Mouse (Mus musculus): ENCODE data around the gene Ano6. TPM values are rescaled to one million over a fixed set of nuclear protein-coding genes. Genes with fewer than 3 reads are reported as not detected.

Ano6 gene
- polyA plus RNA-seq, 1 experiment from 2014 or later, result 30.0 TPM

DNA sequence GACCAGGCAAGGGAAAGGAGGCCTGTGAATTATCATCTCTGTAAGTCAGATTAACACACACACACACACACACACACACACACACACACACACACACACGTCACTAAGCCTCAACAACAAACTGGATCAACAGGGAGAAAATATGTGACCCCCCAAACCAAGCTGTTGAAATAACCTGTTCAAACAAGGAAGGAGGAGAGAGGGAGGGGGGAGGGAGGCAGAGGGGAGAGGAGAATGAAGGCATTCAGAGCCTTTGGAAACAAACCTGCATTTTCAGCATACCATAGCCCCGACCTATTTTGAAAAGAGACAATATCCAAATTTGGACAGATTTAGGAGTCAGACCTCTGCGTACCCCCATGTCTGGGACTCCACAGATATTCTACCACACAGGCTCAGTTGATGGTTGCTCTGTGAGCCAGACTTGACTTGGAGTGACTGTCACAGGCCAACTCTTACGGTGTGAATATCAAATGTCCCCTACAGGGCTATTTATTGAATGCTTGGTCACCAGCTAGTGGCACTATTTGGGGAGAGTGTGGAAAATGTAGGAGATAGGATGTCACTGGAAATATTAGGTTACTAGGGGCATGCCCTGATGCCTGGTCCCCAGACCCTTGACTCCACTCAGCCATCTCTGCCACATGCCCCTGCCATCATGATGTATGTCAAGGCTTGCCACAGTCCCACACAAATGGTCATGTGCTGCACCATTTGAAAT is 185.7 kb downstream of the Ano6 start:
- H3K4me1 ChIP-seq, result no peaks in the 10 kb centered on the region
- no peak overlapping the region for H3K4me3 ChIP-seq
- no peak overlapping the region for H3K27ac ChIP-seq (replicated peaks)
- H3K36me3 ChIP-seq, result peaks cover 31% of the 10 kb centered on the region
- DNase-seq (ENCODE audit: low spot score), result no peak
- 73% methylated on average over 4 of the region's 4 CpGs for WGBS
- H3K9me3 ChIP-seq (replicated peaks), result no peaks in the 10 kb centered on the region
- no peaks in the 10 kb centered on the region for H3K27me3 ChIP-seq (ENCODE audit: low read depth, poor library complexity, severe bottlenecking)

DNA sequence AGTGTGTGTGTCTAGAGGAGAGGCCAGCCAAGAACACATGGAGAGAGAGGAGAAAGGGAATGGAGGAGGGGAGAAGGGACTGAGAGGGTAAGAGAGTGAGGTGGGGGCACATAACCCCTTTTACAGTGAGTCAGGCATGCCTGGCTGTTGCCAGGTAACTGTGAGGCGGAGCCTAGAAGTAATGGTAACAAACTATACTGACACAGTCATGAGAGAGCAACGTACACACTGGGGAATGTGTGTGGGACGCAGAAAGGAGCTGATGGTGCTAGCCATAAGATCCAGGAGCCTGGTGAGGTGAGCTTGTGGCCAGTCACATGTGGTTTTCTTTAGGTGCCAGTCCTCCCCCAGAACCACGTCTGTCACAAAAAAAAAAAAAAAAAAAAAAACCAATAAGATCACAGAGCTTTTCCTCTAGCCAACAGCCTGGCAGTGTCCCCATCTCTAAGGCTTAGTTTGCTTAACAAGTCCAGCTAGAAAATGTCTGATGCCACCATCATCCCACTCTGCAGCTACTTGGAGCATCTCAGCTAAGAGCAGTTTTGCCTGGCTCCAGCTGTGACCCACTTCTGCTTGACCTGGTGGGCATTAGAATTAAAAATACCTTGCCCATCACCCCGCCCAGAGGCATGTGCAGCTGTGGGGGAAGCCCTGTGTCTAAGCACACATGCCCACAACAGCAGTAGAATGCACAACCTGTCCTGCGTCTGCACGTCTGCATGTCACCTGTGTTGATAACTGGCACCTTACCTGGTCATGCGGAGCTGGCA is 186.7 kb downstream of the Ano6 start:
- no peak for DNase-seq (ENCODE audit: low spot score)
- H3K4me1 ChIP-seq, result no peaks in the 10 kb centered on the region
- no peak overlapping the region for H3K4me3 ChIP-seq
- H3K27ac ChIP-seq (replicated peaks), result no peak overlapping the region
- 82% methylated on average over 8 of the region's 8 CpGs for WGBS
- H3K36me3 ChIP-seq, result peaks cover 20% of the 10 kb centered on the region
- H3K27me3 ChIP-seq (ENCODE audit: low read depth, poor library complexity, severe bottlenecking), result no peaks in the 10 kb centered on the region
- H3K9me3 ChIP-seq (replicated peaks), result no peaks in the 10 kb centered on the region

DNA sequence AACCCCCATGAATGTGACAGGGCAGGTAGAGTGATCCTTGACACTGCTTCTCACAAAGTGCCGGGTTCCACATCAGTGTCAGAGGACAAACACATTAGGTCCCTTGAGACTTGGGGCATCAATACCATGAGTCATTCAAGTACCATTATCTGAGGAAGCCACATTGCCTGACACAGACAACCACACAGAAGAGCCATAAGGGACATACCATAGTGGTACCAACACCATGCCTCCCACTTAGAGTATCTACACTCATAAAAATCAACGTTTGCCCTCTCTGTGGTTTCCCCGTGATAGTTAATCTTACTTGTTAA is 187.3 kb downstream of the Ano6 start:
- Histone ChIP-seq H3K36me3 (peaks cover 15% of the 10 kb centered on the region), H3K4me1 (no peaks in the 10 kb centered on the region), H3K4me3 (no peak overlapping the region), H3K27ac (replicated peaks) (no peak overlapping the region), H3K27me3 (ENCODE audit: low read depth, poor library complexity, severe bottlenecking) (no peaks in the 10 kb centered on the region), H3K9me3 (replicated peaks) (no peaks in the 10 kb centered on the region)
- 88% methylated on average over 3 of the region's 3 CpGs for WGBS
- DNase-seq (ENCODE audit: low spot score), result no peak

DNA sequence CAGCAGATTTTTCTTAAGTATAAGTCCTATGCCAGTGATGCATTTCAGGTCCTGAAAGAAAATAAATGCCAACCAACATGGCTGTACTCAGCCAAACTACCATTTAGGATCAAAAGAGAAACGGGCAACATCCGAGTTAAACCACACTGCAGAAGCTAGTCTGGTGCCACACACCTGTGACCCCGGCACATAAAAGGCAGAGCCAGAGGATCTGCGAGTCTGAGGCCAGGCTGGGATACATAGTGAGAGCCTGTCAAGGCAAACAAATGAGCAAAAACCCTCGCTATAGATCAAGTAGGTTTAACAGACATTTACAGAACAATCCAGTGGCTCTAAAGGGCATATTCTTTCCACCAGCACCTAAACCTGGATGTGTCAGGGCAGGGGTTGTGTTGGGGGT is 190.0 kb downstream of the Ano6 start:
- DNase-seq (ENCODE audit: low spot score), result no peak
- no peaks in the 10 kb centered on the region for H3K36me3 ChIP-seq
- 77% methylated on average over 5 of the region's 5 CpGs for WGBS

DNA sequence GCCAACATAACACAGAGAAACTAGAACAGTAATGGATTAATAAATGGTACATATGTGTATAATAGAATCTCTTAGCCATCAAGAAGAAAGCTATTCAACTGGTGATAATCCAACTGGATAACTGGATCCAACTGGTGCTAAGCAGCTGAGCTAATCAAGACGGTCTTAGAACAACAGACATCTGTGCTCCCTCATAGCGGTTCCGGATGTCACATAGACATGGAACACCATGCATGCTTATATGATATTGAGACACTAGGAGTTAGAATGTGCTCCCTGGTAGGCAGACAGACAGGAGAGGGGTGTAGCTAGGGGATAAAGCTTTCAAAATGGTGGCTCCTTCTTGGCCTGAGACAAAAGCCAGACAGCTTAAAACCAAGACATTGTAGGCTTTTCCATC is 197.3 kb downstream of the Ano6 start:
- WGBS, result 95% methylated on average over 3 of the region's 3 CpGs
- no peaks in the 10 kb centered on the region; the same call in 1 of the 2 replicates for H3K9me3 ChIP-seq (replicated peaks)
- no peak for DNase-seq (ENCODE audit: low spot score)

More for the DNA sequence above, 190.0 kb downstream of the Ano6 start:
- H3K9me3 ChIP-seq (replicated peaks), result no peaks in the 10 kb centered on the region
- H3K27me3 ChIP-seq (ENCODE audit: low read depth, poor library complexity, severe bottlenecking), result no peaks in the 10 kb centered on the region
- H3K4me3 ChIP-seq, result no peak overlapping the region
- H3K4me1 ChIP-seq, result no peaks in the 10 kb centered on the region
- H3K27ac ChIP-seq (replicated peaks), result no peak overlapping the region

DNA sequence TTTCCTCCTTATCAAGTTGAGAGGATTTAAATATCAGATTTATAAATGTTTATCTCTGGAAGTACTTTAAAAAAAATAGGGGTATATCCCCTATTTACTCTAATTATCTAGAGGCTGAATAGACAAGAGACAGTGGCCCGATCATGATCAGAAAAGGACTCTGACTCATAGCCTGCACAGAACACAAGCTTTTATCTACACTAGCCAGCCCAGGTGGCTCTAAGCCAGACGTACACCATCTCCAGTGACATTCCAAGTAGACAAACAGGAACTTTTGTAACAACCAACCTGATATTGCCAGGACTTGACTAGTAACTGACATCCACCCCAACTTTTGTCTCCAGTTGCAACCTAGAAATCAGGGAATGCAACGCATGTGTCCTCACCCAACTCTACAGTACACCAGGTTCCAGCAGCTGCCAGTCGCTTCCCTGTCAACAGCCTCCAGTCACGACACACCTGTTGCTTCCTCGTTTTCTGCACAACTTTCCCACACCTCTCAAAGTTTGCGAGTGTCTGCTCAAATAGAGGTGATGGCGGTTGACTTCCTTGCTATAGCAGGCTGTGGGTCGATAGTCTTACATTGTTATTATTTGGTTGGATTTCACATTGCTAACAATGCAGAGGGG is 199.0 kb downstream of the Ano6 start:
- H3K27ac ChIP-seq (replicated peaks), result no peak overlapping the region
- H3K36me3 ChIP-seq, result no peaks in the 10 kb centered on the region
- H3K4me1 ChIP-seq, result no peaks in the 10 kb centered on the region
- no peak for DNase-seq (ENCODE audit: low spot score)
- no peaks in the 10 kb centered on the region; the same call in 1 of the 2 replicates for H3K9me3 ChIP-seq (replicated peaks)
- H3K27me3 ChIP-seq (ENCODE audit: low read depth, poor library complexity, severe bottlenecking), result no peaks in the 10 kb centered on the region
- WGBS, result 89% methylated on average over 9 of the region's 9 CpGs
- no peak overlapping the region for H3K4me3 ChIP-seq

More for the DNA sequence above, 197.3 kb downstream of the Ano6 start:
- Histone ChIP-seq H3K4me1 (no peaks in the 10 kb centered on the region), H3K36me3 (no peaks in the 10 kb centered on the region), H3K27ac (replicated peaks) (no peak overlapping the region), H3K27me3 (ENCODE audit: low read depth, poor library complexity, severe bottlenecking) (no peaks in the 10 kb centered on the region), H3K4me3 (no peak overlapping the region)

DNA sequence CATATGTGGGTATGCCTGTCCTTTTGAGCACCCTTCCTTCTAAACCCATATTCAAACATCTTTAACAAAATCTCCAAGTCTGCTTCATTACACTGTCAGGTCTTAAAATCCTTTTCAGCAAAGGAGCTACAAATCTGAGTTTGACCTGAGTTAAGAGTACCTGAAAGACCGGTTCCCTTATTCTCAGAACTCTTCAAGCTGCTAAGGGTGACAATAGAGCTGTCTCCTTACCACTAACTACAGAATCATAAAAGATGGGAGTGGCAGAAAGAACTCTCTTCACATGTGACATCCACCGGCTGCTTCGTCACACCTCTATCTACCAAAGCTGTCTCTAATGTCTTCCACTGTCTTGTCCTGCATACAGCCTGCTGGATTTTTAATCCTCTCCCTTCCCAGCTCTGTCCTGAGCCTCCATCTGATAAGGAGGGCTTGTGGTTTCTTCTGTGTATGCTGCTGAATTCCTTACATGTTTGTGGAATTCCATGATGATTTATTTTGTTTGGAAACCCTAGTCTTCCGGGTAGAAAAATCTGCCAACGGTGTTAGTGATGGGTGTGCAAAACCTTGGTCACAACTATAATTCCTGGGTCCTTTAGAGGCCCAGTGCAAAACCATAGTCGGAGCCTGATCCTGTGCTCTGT is 212.4 kb downstream of the Ano6 start:
- H3K36me3 ChIP-seq, result no peaks in the 10 kb centered on the region
- WGBS, result 85% methylated on average over 6 of the region's 6 CpGs

DNA sequence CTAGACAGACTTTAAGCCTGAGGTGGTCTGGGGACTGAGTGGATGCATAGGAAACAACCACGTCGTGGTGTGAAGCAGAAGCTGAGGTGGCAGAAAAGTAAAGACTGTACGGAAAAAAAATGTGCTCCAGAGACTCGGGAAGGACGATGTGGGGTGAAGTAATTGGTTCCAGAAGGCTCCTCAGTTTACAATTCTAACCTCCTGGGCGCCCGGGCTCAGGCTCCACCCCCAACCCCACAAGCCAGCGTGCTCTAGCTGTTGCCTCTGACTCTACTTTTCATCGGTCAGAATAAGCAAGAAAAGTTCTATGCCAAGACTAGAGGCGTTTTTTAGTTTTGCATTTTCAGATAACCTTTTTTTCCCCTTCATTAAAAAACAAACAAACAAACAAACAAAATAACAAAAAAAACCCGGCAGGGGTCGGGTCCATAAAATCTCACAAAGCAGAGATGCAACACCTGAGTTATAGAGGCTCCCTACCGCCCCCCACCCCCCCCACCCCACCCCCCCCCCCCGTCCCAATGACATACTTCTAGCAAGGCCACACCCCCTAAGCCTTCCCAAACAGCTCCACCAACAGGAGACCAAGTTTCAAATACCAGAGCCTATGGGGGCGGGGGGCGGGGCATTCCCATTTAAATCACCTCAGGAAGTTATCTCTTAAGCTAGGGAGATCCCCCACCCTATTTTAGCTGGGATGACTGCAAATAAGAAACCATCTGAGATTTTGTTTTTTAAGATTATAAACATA is 221.2 kb downstream of the Ano6 start:
- Histone ChIP-seq H3K27ac (replicated peaks) (no peak overlapping the region), H3K4me1 (no peaks in the 10 kb centered on the region), H3K9me3 (replicated peaks) (peaks cover 6% of the 10 kb centered on the region; the same call in 1 of the 2 replicates), H3K4me3 (no peak overlapping the region), H3K27me3 (ENCODE audit: low read depth, poor library complexity, severe bottlenecking) (no peaks in the 10 kb centered on the region), H3K36me3 (no peaks in the 10 kb centered on the region)
- DNase-seq (ENCODE audit: low spot score), result no peak
- WGBS, result 78% methylated on average over 16 of the region's 16 CpGs

More for the DNA sequence above, 212.4 kb downstream of the Ano6 start:
- H3K27ac ChIP-seq (replicated peaks), result no peak overlapping the region
- DNase-seq (ENCODE audit: low spot score), result no peak
- H3K9me3 ChIP-seq (replicated peaks), result no peaks in the 10 kb centered on the region
- no peaks in the 10 kb centered on the region for H3K4me1 ChIP-seq
- H3K4me3 ChIP-seq, result no peak overlapping the region
- no peaks in the 10 kb centered on the region for H3K27me3 ChIP-seq (ENCODE audit: low read depth, poor library complexity, severe bottlenecking)

DNA sequence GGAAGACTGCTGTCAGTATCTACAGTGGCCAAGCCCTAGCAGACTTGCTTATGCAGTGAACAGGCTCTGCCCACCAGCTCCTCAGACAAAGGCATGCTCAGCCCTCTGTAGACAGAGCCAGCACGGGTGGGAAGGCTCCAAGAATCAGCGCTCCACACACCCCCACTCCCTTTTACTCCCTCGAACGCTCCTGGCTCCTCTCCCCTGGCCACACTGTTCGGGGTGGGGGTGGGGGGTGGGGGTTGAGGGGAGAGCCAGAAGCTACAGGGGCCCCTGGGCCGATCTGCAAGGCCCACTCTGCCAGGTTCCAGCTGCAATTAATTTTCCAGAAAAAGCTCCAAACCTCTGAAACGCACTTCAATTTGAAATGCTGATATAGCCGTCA is 221.7 kb downstream of the Ano6 start:
- no peak for DNase-seq (ENCODE audit: low spot score)

DNA sequence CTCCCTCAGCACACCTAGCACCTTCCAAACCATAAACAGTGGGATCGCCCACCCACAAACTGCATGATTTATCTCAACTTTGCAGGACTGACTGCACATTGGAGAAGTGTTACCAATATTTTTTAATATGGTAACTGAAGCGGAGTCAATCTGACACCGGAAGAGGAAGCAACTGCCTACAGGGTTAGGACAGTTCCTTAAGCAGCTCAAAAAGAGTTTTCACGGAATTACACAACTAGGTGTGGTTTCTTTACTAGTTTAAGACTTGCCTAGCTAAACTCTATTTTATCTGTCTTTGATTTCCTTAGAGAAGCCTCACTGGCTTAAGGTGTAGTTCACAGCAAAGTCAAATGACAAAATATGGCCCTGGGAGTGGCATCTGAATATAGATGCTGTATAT is 223.9 kb downstream of the Ano6 start:
- no peak overlapping the region for H3K4me3 ChIP-seq
- H3K36me3 ChIP-seq, result no peaks in the 10 kb centered on the region
- no peak for DNase-seq (ENCODE audit: low spot score)
- WGBS, result 92% methylated on average over 4 of the region's 4 CpGs
- peaks cover 7% of the 10 kb centered on the region; the same call in 1 of the 2 replicates for H3K9me3 ChIP-seq (replicated peaks)
- H3K27ac ChIP-seq (replicated peaks), result no peak overlapping the region
- H3K4me1 ChIP-seq, result no peaks in the 10 kb centered on the region
- H3K27me3 ChIP-seq (ENCODE audit: low read depth, poor library complexity, severe bottlenecking), result no peaks in the 10 kb centered on the region

More for the DNA sequence above, 221.7 kb downstream of the Ano6 start:
- Histone ChIP-seq H3K36me3 (no peaks in the 10 kb centered on the region), H3K9me3 (replicated peaks) (peaks cover 7% of the 10 kb centered on the region; the same call in 1 of the 2 replicates), H3K27me3 (ENCODE audit: low read depth, poor library complexity, severe bottlenecking) (no peaks in the 10 kb centered on the region), H3K4me1 (no peaks in the 10 kb centered on the region), H3K27ac (replicated peaks) (peak overlapping the region; percentile 29; the same call in 1 of the 2 replicates), H3K4me3 (no peak overlapping the region)
- 61% methylated on average over 8 of the region's 8 CpGs for WGBS

DNA sequence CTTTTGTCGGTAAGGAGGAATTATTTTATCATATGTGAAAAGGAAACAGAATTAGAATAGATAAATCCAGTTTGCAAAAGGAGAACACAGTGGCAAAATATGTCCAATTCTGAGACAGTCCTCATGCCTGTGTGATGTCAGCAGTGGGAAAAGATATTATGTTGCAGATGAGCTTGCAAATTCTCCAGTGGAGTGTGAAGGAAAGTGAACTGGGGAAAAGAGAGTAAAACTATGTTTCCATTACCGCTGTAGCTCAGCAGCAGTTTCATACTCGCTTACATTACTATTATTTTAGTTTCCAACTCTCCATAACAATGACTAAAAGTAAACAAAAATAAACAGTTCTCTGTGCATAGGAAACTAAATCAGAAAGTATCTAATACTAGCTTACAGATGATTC is 229.8 kb downstream of the Ano6 start:
- Histone ChIP-seq H3K36me3 (no peaks in the 10 kb centered on the region), H3K4me1 (no peaks in the 10 kb centered on the region), H3K9me3 (replicated peaks) (peaks cover 7% of the 10 kb centered on the region; the same call in 1 of the 2 replicates), H3K27me3 (ENCODE audit: low read depth, poor library complexity, severe bottlenecking) (no peaks in the 10 kb centered on the region), H3K4me3 (no peak overlapping the region), H3K27ac (replicated peaks) (no peak overlapping the region)
- no peak for DNase-seq (ENCODE audit: low spot score)
- WGBS, result 92% methylated on average over 3 of the region's 3 CpGs

DNA sequence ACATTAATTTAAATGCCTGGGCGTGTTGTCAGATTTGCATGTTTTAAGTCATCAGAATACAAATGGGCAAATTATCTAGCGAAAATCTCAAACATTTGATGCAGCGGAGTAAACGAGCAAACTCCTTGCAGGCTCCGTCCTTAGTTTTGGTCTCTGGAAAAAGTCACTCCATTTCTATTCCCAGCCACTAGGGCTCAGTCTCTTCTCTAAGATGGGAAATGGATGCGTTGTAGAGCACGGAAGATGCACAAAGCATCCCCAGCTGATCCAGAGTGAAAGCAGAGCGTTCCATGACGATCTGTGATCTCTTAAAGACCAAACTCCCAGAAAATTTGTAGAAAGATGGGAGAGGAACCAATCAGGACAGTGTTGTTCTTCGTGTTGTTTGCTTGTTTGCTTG is 230.9 kb downstream of the Ano6 start:
- WGBS, result 70% methylated on average over 10 of the region's 10 CpGs

More for the DNA sequence above, 230.9 kb downstream of the Ano6 start:
- Histone ChIP-seq H3K9me3 (replicated peaks) (peaks cover 4% of the 10 kb centered on the region; the same call in 1 of the 2 replicates), H3K4me3 (no peak overlapping the region), H3K36me3 (no peaks in the 10 kb centered on the region), H3K27ac (replicated peaks) (no peak overlapping the region), H3K27me3 (ENCODE audit: low read depth, poor library complexity, severe bottlenecking) (no peaks in the 10 kb centered on the region), H3K4me1 (no peaks in the 10 kb centered on the region)
- DNase-seq (ENCODE audit: low spot score), result no peak
